Mouse (Mus musculus) splenic B cell, adult 2 months (primary cell): ENCODE measurements at regions not wholly inside any gene's neighbourhood (a gene's known extent, or its start where the extent isn't known, plus 50 kb on each side); places are given as distances from the start of the nearest gene placed in this dataset.
A peak's percentile ranks its signal among the peaks of the same experiment; 100 is the strongest.
"Not testable (repeated sequence)": the region's sequence is repeated elsewhere in the genome, so short reads cannot be mapped to it uniquely, and the experiment has no call there.

Experiments
- DNase-seq: peaks from one replicate; pipeline ENCODE4 v3.0.0-alpha.2; 2011; ENCODE audit warnings: low read depth, low spot score
- H3K27me3 ChIP-seq: 2 replicates; pipeline ENCODE4 v1.6.1; 2012; ENCODE audit warnings: mild to moderate bottlenecking, low read length, moderate library complexity, mixed read lengths; ENCODE audit not compliant: control insufficient read depth, poor library complexity, insufficient read depth, severe bottlenecking
- H3K36me3 ChIP-seq: 2 replicates; pipeline ENCODE4 v1.6.1; 2012; ENCODE audit warnings: mild to moderate bottlenecking, low read length, moderate library complexity, mixed read lengths; ENCODE audit not compliant: control insufficient read depth, poor library complexity, insufficient read depth, severe bottlenecking

- H3K36me3 ChIP-seq: no peaks in the 10 kb centered on the region
- DNase-seq: peak; percentile 26
- no peaks in the 10 kb centered on the region for H3K27me3 ChIP-seq
Observed at GRCm38 (mm10) chr7:75390162-75390561, 65.2 kb upstream of the Akap13 start.

GRCm38 (mm10) chr7:75392783-75393182, 62.6 kb upstream of the Akap13 start:
- no peaks in the 10 kb centered on the region for H3K27me3 ChIP-seq
- no peaks in the 10 kb centered on the region for H3K36me3 ChIP-seq
- no peak for DNase-seq

GRCm38 (mm10) chr7:75393466-75393865, 61.9 kb upstream of the Akap13 start:
- Histone ChIP-seq H3K36me3 (no peaks in the 10 kb centered on the region), H3K27me3 (no peaks in the 10 kb centered on the region)
- no peak for DNase-seq

GRCm38 (mm10) chr7:75394866-75395580, 60.3 kb upstream of the Akap13 start:
- DNase-seq: no peak
- no peaks in the 10 kb centered on the region for H3K27me3 ChIP-seq
- H3K36me3 ChIP-seq: no peaks in the 10 kb centered on the region

- DNase-seq: no peak
- H3K36me3 ChIP-seq: no peaks in the 10 kb centered on the region
Observed at GRCm38 (mm10) chr7:75397559-75397958, 57.8 kb upstream of the Akap13 start.

GRCm38 (mm10) chr7:75398480-75398879, 56.9 kb upstream of the Akap13 start:
- H3K27me3 ChIP-seq, H3K36me3 ChIP-seq, DNase-seq: not testable (repeated sequence)

More at GRCm38 (mm10) chr7:75397559-75397958, 57.8 kb upstream of the Akap13 start:
- no peaks in the 10 kb centered on the region for H3K27me3 ChIP-seq

GRCm38 (mm10) chr7:75398904-75399724, 56.2 kb upstream of the Akap13 start:
- Histone ChIP-seq H3K36me3 (no peaks in the 10 kb centered on the region), H3K27me3 (no peaks in the 10 kb centered on the region)
- peak; percentile 72 for DNase-seq

GRCm38 (mm10) chr7:75400471-75400870, 54.9 kb upstream of the Akap13 start:
- Histone ChIP-seq H3K36me3 (no peaks in the 10 kb centered on the region), H3K27me3 (no peaks in the 10 kb centered on the region)
- DNase-seq: no peak

- no peaks in the 10 kb centered on the region for H3K36me3 ChIP-seq
- DNase-seq: no peak
- H3K27me3 ChIP-seq: no peaks in the 10 kb centered on the region
Observed at GRCm38 (mm10) chr7:75404955-75405354, 50.4 kb upstream of the Akap13 start.
